Comparison of ENCODE assay signal across 10 mouse cellular contexts in genomic region chr7:108954185-108954584, GRCm38 (mm10). TPM values are rescaled to one million over a fixed set of nuclear protein-coding genes. Genes with fewer than 3 reads are reported as not detected.
DNase-seq lines count a peak whose midpoint lies in the region; ATAC-seq and TF ChIP-seq lines count a peak whose summit lies in the region.
"Had no signal": no experiment of that assay in that cellular context is flagged by ENCODE, and none has a peak within 500 bp of the region (broad histone marks: within the 10 kb centered on the region; RNA-seq: fewer than 3 reads in every experiment).

No protein-coding gene starts in this region.

- no peak for ATAC-seq in hindbrain, postnatal 0 days
- ATAC-seq in hindbrain, embryonic 16.5 days, result no peak
- ATAC-seq in neutrophil, adult 5-6 weeks (ENCODE audit: extremely low read depth, insufficient number of reproducible peaks, low FRiP score, poor library complexity, severe bottlenecking), result peak; percentile 40; the same call in 1 of the 2 replicates
- ATAC-seq in cerebellum, adult (ENCODE audit: insufficient number of reproducible peaks, low FRiP score, low TSS enrichment), result no peak

- 67% methylated on average over 4 of the region's 4 CpGs for WGBS in hindbrain, postnatal 0 days
- WGBS in hindbrain, embryonic 16.5 days, result 60% methylated on average over 4 of the region's 4 CpGs

- H3K36me3 ChIP-seq in hindbrain, postnatal 0 days (ENCODE audit: insufficient read depth, low read length), result no peaks in the 10 kb centered on the region
- H3K36me3 ChIP-seq in hindbrain, embryonic 16.5 days (ENCODE audit: control insufficient read depth, insufficient read depth, low read length), result no peaks in the 10 kb centered on the region
- H3K36me3 ChIP-seq: embryonic facial prominence, embryonic 13.5 days had no signal

- H3K4me2 ChIP-seq in hindbrain, postnatal 0 days (ENCODE audit: low read depth, low read length), result no peak overlapping the region
- H3K4me2 ChIP-seq in hindbrain, embryonic 16.5 days (ENCODE audit: low read length), result no peak overlapping the region
- H3K4me2 ChIP-seq: embryonic facial prominence, embryonic 13.5 days had no signal

- H3K4me3 ChIP-seq in hindbrain, postnatal 0 days (ENCODE audit: low read length), result no peak overlapping the region
- no peak overlapping the region for H3K4me3 ChIP-seq in hindbrain, embryonic 16.5 days (ENCODE audit: low read length)
- H3K4me3 ChIP-seq: embryonic facial prominence, embryonic 13.5 days had no signal

- no peak overlapping the region for H3K27ac ChIP-seq in hindbrain, postnatal 0 days
- H3K27ac ChIP-seq in hindbrain, embryonic 16.5 days (ENCODE audit: low read depth, low read length), result no peak overlapping the region
- H3K27ac ChIP-seq: embryonic facial prominence, embryonic 13.5 days had no signal

- H3K9ac ChIP-seq in hindbrain, postnatal 0 days (replicated peaks; ENCODE audit: low read length), result no peak overlapping the region
- H3K9ac ChIP-seq in hindbrain, embryonic 16.5 days (ENCODE audit: low read depth, low read length), result no peak overlapping the region
- H3K9ac ChIP-seq: embryonic facial prominence, embryonic 13.5 days had no signal

- H3K9me3 ChIP-seq in hindbrain, postnatal 0 days (ENCODE audit: low read length), result no peaks in the 10 kb centered on the region
- H3K9me3 ChIP-seq in hindbrain, embryonic 16.5 days (ENCODE audit: control insufficient read depth, low read length), result no peaks in the 10 kb centered on the region
- H3K9me3 ChIP-seq: embryonic facial prominence, embryonic 13.5 days had no signal

- H3K27me3 ChIP-seq in hindbrain, postnatal 0 days (ENCODE audit: insufficient read depth, low read length), result 0 out of 2 replicates have a peak, but pooled peaks cover 4% of the 10 kb centered on the region
- no peaks in the 10 kb centered on the region for H3K27me3 ChIP-seq in hindbrain, embryonic 16.5 days (replicated peaks; ENCODE audit: control insufficient read depth, insufficient read depth, low read length)

- peak; percentile 57 for DNase-seq in hindbrain, postnatal 0 days (ENCODE audit: low spot score)
- peak; percentile 70 for DNase-seq in A20 (ENCODE audit: low read depth, low spot score)
- DNase-seq in MEL-GATA-1-ER (ENCODE audit: extremely low read depth, low read depth), result peak; percentile 52
- peak; percentile 62 for DNase-seq in embryo, embryonic 11 days
- no peak for DNase-seq in gastrocnemius, adult 8-10 months (ENCODE audit: low spot score in 2 of 2)

- TF ChIP-seq CTCF in hindbrain, postnatal 0 days (IDR thresholded peaks at IDR 0.05; ENCODE audit: low read depth), result peak; percentile 67

- no peaks in the 10 kb centered on the region for H3K4me1 ChIP-seq in hindbrain, postnatal 0 days (ENCODE audit: insufficient read depth, low read length)
- H3K4me1 ChIP-seq in hindbrain, embryonic 16.5 days (ENCODE audit: control insufficient read depth, insufficient read depth, low read depth, low read length), result peaks cover 11% of the 10 kb centered on the region

RNA-seq across cellular contexts. Expression of gene Tub, which starts 4.0 kb away (rescaled TPM):
- 134 and 142 TPM in 2 replicates for total RNA-seq in hindbrain, postnatal 0 days (2014; rRNA removed)
- 29.7 and 32.7 TPM in 2 replicates for polyA plus RNA-seq in hindbrain, postnatal 0 days (2015; fragmentation: Nextera tagmentation; extraction: Ambion mirVana)
- polyA plus RNA-seq in hindbrain, embryonic 16.5 days (2015; fragmentation: Nextera tagmentation; extraction: Ambion mirVana), result 41.9 and 50.8 TPM in 2 replicates
- total RNA-seq in neutrophil, adult 5-6 weeks (2017), result 0.70 and 1.8 TPM in 2 replicates
- total RNA-seq in gastrocnemius, adult 8-10 months (2022), result under 1 TPM; 0.24 to 0.52 (median 0.31) TPM

RNA-seq across cellular contexts. Expression of gene Eif3f, which starts 20.0 kb away (rescaled TPM):
- 127 and 128 TPM in 2 replicates for total RNA-seq in hindbrain, postnatal 0 days (2014; rRNA removed)
- 79.1 and 80.0 TPM in 2 replicates for polyA plus RNA-seq in hindbrain, postnatal 0 days (2015; fragmentation: Nextera tagmentation; extraction: Ambion mirVana)
- 67.3 and 70.9 TPM in 2 replicates for polyA plus RNA-seq in hindbrain, embryonic 16.5 days (2015; fragmentation: Nextera tagmentation; extraction: Ambion mirVana)
- 72.0 and 82.4 TPM in 2 replicates for total RNA-seq in neutrophil, adult 5-6 weeks (2017)
- 100 to 1,000 TPM; 111 to 136 (median 121) TPM for total RNA-seq in gastrocnemius, adult 8-10 months (2022)

RNA-seq across cellular contexts. Expression of gene Nlrp10, which starts 24.2 kb away (rescaled TPM):
- total RNA-seq in hindbrain, postnatal 0 days (2014; rRNA removed), result not detected in 2 replicates
- 0.08 TPM in 1 of 2 replicates, not detected in the other for polyA plus RNA-seq in hindbrain, postnatal 0 days (2015; fragmentation: Nextera tagmentation; extraction: Ambion mirVana)
- 0.04 TPM in 1 of 2 replicates, not detected in the other for polyA plus RNA-seq in hindbrain, embryonic 16.5 days (2015; fragmentation: Nextera tagmentation; extraction: Ambion mirVana)
- 1.4 and 2.2 TPM in 2 replicates for total RNA-seq in neutrophil, adult 5-6 weeks (2017)
- total RNA-seq in gastrocnemius, adult 8-10 months (2022), result 1 to 10 TPM; 1.3 to 2.5 (median 1.8) TPM

RNA-seq across cellular contexts. Expression of gene Olfr519, which starts 60.0 kb away (rescaled TPM):
- total RNA-seq in hindbrain, postnatal 0 days (2014; rRNA removed), result not detected in 2 replicates
- polyA plus RNA-seq in hindbrain, postnatal 0 days (2015; fragmentation: Nextera tagmentation; extraction: Ambion mirVana), result not detected in 2 replicates
- not detected in 2 replicates for polyA plus RNA-seq in hindbrain, embryonic 16.5 days (2015; fragmentation: Nextera tagmentation; extraction: Ambion mirVana)
- total RNA-seq in neutrophil, adult 5-6 weeks (2017), result not detected in 2 replicates
- total RNA-seq in gastrocnemius, adult 8-10 months (2022), result not detected
- total RNA-seq: left cerebral cortex, adult 18-20 months had no signal
- polyA plus RNA-seq: embryonic facial prominence, embryonic 13.5 days had no signal

Comparison
In these comparisons a context has a peak if more than half of its experiments do, and no peak if none do; other contexts are left out.
1. DNase-seq: peak in hindbrain, postnatal 0 days (single experiment), A20 (single experiment), MEL-GATA-1-ER (single experiment) and embryo, embryonic 11 days (single experiment); none in gastrocnemius, adult 8-10 months (0 of 2).
2. RNA of gene Tub, which starts 4.0 kb away (total RNA-seq): 134 to 142 TPM in hindbrain, postnatal 0 days; 0.70 to 1.8 TPM in neutrophil, adult 5-6 weeks and 0.24 to 0.52 TPM in gastrocnemius, adult 8-10 months; every median in the first group is over 10 times any median in the second.